Mouse (Mus musculus) heart, postnatal 0 days (tissue): ENCODE measurements around the gene Crb3.

ENCODE experiments used
- CTCF ChIP-seq: IDR thresholded peaks from 2 replicates; pipeline ENCODE4 v1.5.1; 2016; ENCODE audit warnings: antibody characterized with exemption, control low read depth, low read depth
- EP300 ChIP-seq: IDR thresholded peaks from 2 replicates; pipeline ENCODE4 v1.6.1; 2016; ENCODE audit warnings: antibody characterized with exemption, low read depth

DNA sequence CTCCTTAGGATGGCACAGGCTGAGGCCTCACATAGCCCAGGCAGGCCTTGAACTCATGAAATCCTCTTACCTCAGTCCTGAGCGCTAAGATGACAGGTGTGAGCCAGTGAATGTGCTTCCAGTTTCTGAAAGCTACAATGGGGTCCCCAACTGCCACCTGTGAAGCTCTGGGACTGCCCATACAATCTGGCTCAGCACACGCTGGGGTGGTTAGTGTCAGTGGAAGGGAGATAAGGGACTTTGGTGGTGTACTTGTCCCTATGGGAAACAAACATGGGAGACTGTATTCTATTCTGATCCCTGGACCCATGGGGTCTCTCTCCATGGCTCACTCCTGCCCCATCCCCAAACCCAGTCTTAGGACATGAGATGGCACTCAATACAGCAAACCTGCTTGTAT, 39.2 kb upstream of the Crb3 start:
- TF ChIP-seq CTCF (no peak), EP300 (no peak)
